Mouse (Mus musculus): Measurements from ENCODE around the gene Mark3. TPM values are rescaled to one million over a fixed set of nuclear protein-coding genes. Genes with fewer than 3 reads are reported as not detected.

Gene Mark3
- total RNA-seq, 2 experiments from 2014 or later: 77.5 to 79.9 TPM

- no peak for DNase-seq
Measured at GRCm38 (mm10) chr12:111700920-111701458, 126.7 kb downstream of the Mark3 start.

GRCm38 (mm10) chr12:111703301-111703700 is 129.0 kb downstream of the Mark3 start:
- no peak for DNase-seq

- peak; percentile 76 for DNase-seq
Measured at GRCm38 (mm10) chr12:111704609-111705008, 130.3 kb downstream of the Mark3 start.

- peak; percentile 82 for DNase-seq
Measured at GRCm38 (mm10) chr12:111705186-111705973, 131.1 kb downstream of the Mark3 start.

Other genes with a start within 250 kb of the Mark3 start
- gene Cdc42bpb, start 196.8 kb upstream of the Mark3 start, total RNA-seq (2021): 100 to 1,000 TPM; 112 to 116 TPM
- not detected for gene Lbhd2, start 167.7 kb upstream of the Mark3 start, total RNA-seq (2021)
- 1 to 10 TPM; 7.3 to 8.7 TPM for gene Exoc3l4, start 157.5 kb upstream of the Mark3 start, total RNA-seq (2021)
- 10 to 100 TPM; 19.1 to 23.3 TPM for gene Tnfaip2, start 132.1 kb upstream of the Mark3 start, total RNA-seq (2021)
- 1 to 10 TPM in 1 of 2 experiments, under 1 TPM in 1; 0.88 to 1.6 TPM for gene Gm266, start 88.7 kb upstream of the Mark3 start, total RNA-seq (2021)
- gene Eif5, start 36.5 kb upstream of the Mark3 start, total RNA-seq (2021): 100 to 1,000 TPM; 240 to 258 TPM
- gene Ckb, start 97.8 kb downstream of the Mark3 start, total RNA-seq (2021): 100 to 1,000 TPM; 165 to 181 TPM
- gene Trmt61a, start 103.6 kb downstream of the Mark3 start, total RNA-seq (2021): 1 to 10 TPM; 9.4 to 9.8 TPM
- gene Bag5, start 138.7 kb downstream of the Mark3 start, total RNA-seq (2021): 10 to 100 TPM; 29.3 to 32.6 TPM
- 10 to 100 TPM; 40.0 to 42.1 TPM for gene Apopt1, start 138.7 kb downstream of the Mark3 start, total RNA-seq (2021)
- gene Klc1, start 184.3 kb downstream of the Mark3 start, total RNA-seq (2021): 100 to 1,000 TPM; 159 to 169 TPM
- 1 to 10 TPM; 4.8 to 5.5 TPM for gene Xrcc3, start 239.3 kb downstream of the Mark3 start, total RNA-seq (2021)
- gene Zfyve21, start 239.6 kb downstream of the Mark3 start, total RNA-seq (2021): 10 to 100 TPM; 36.2 to 38.7 TPM

All from heart, postnatal 4 days (tissue).